Mouse (Mus musculus): ENCODE data around the gene Ankrd52. TPM values are rescaled to one million over a fixed set of nuclear protein-coding genes. Genes with fewer than 3 reads are reported as not detected.

Ankrd52 gene
- total and polyA plus RNA-seq, 2 experiments from 2014 or later, result 7.7 to 32.6 TPM

DNA sequence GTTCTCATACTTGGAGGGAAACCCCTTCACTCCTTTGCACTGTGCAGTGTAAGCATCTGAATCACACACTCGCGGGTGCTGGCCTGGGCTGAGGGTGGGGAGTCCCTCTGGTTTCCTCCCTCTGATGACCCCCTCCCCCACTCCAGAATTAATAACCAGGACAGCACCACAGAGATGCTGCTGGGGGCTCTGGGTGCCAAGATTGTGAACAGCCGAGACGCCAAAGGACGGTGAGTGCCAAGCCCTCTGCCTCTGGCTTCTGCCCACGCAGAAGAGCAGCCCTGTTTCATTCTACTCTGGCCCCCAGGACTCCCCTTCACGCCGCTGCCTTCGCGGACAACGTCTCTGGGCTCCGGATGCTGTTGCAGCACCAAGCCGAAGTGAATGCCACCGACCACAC, 12.0 kb downstream of the Ankrd52 start:
- H3K36me3 ChIP-seq (ENCODE audit: insufficient read depth), result peaks cover 98% of the 10 kb centered on the region
- no peaks in the 10 kb centered on the region for H3K4me1 ChIP-seq (ENCODE audit: insufficient read depth)
- 81% methylated on average over 14 of the region's 14 CpGs for WGBS
- ATAC-seq, result no peak
- DNase-seq, result no peak
- TF ChIP-seq CTCF (IDR thresholded peaks at IDR 0.05; ENCODE audit: low read depth), result no peak
- no peak overlapping the region for H3K27ac ChIP-seq (ENCODE audit: low read depth, low read length)
- no peaks in the 10 kb centered on the region for H3K27me3 ChIP-seq (ENCODE audit: insufficient read depth, low read length)
- no peak overlapping the region for H3K4me3 ChIP-seq (ENCODE audit: low read depth, low read length)
- H3K9me3 ChIP-seq (ENCODE audit: low read length), result no peaks in the 10 kb centered on the region
- no peak overlapping the region for H3K9ac ChIP-seq
- no peak overlapping the region for H3K4me2 ChIP-seq (ENCODE audit: low read depth)

DNA sequence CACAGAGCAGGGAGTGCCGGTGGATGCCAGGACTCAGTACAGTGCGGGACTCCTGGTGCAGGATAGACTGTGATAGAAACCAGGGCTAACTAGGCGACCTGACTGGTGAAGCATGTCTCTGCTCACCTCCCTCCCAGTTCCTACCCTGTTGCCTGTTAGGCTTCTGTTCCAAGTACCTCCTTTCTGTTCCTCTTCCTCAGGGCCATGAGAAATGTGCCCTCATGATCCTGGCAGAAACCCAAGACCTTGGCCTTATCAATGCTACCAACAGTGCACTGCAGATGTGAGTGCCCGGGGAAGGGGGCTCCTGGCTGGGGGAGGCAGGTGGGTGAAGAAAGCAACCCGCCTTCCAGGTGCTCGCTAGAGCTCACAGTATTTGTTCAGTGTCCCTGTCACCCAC, 12.7 kb downstream of the Ankrd52 start:
- H3K4me3 ChIP-seq (ENCODE audit: low read depth, low read length), result no peak overlapping the region
- DNase-seq (no peak), ATAC-seq (no peak)
- TF ChIP-seq CTCF (IDR thresholded peaks at IDR 0.05; ENCODE audit: low read depth), result no peak
- H3K4me1 ChIP-seq (ENCODE audit: insufficient read depth), result no peaks in the 10 kb centered on the region
- no peaks in the 10 kb centered on the region for H3K27me3 ChIP-seq (ENCODE audit: insufficient read depth, low read length)
- H3K9ac ChIP-seq, result no peak overlapping the region
- WGBS, result 84% methylated on average over 6 of the region's 6 CpGs
- no peak overlapping the region for H3K4me2 ChIP-seq (ENCODE audit: low read depth)
- H3K27ac ChIP-seq (ENCODE audit: low read depth, low read length), result no peak overlapping the region
- H3K36me3 ChIP-seq (ENCODE audit: insufficient read depth), result peaks cover 98% of the 10 kb centered on the region
- no peaks in the 10 kb centered on the region for H3K9me3 ChIP-seq (ENCODE audit: low read length)

DNA sequence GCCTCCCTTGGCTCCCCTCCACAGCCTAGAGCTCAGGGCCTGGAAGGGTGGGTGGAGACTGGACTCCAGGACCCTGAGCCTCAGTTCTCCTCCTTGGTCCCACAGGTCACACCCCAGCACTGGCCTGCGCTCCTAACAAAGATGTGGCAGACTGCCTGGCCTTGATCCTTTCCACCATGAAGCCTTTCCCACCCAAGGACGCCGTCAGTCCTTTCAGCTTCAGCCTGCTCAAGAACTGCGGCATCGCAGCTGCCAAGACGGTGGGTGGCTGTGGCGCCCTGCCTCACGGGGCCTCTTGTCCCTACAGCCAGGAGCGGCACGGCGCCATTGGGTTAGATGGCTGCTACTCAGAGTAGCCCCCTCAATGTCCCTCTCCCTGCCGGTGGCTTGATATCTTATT, 13.5 kb downstream of the Ankrd52 start:
- no peak overlapping the region for H3K9ac ChIP-seq
- no peak for TF ChIP-seq CTCF (IDR thresholded peaks at IDR 0.05; ENCODE audit: low read depth)
- no peak overlapping the region for H3K4me3 ChIP-seq (ENCODE audit: low read depth, low read length)
- WGBS, result 92% methylated on average over 12 of the region's 12 CpGs
- DNase-seq (no peak), ATAC-seq (no peak)
- no peaks in the 10 kb centered on the region for H3K9me3 ChIP-seq (ENCODE audit: low read length)
- peaks cover 91% of the 10 kb centered on the region for H3K36me3 ChIP-seq (ENCODE audit: insufficient read depth)
- no peaks in the 10 kb centered on the region for H3K27me3 ChIP-seq (ENCODE audit: insufficient read depth, low read length)
- no peak overlapping the region for H3K4me2 ChIP-seq (ENCODE audit: low read depth)
- H3K4me1 ChIP-seq (ENCODE audit: insufficient read depth), result no peaks in the 10 kb centered on the region
- H3K27ac ChIP-seq (ENCODE audit: low read depth, low read length), result no peak overlapping the region

DNA sequence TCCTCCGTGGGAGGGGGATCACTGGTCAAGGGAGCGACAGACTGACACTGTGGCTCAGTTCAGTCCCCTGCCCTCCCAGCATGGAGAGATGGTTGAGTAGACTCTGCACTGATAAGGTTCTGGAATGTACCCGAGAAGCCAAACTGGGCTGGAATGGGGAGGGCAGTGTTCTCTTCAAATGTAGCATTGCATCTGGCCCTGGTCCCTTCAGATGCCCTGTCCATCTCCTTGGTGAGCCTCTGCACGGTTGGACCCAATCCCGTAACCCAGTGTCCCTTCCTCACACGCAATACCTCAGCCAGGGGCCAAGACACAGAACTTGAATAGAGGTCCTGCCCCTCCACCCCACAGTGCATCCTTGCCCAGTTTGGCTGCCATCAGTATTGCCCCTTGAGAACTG, 14.9 kb downstream of the Ankrd52 start:
- Histone ChIP-seq H3K27me3 (ENCODE audit: insufficient read depth, low read length) (no peaks in the 10 kb centered on the region), H3K27ac (ENCODE audit: low read depth, low read length) (no peak overlapping the region), H3K4me3 (ENCODE audit: low read depth, low read length) (no peak overlapping the region), H3K9ac (no peak overlapping the region), H3K36me3 (ENCODE audit: insufficient read depth) (peaks cover 79% of the 10 kb centered on the region), H3K4me1 (ENCODE audit: insufficient read depth) (no peaks in the 10 kb centered on the region), H3K9me3 (ENCODE audit: low read length) (no peaks in the 10 kb centered on the region), H3K4me2 (ENCODE audit: low read depth) (no peak overlapping the region)
- WGBS, result 68% methylated on average over 6 of the region's 6 CpGs
- no peak for ATAC-seq
- DNase-seq, result no peak
- TF ChIP-seq CTCF (IDR thresholded peaks at IDR 0.05; ENCODE audit: low read depth), result no peak

DNA sequence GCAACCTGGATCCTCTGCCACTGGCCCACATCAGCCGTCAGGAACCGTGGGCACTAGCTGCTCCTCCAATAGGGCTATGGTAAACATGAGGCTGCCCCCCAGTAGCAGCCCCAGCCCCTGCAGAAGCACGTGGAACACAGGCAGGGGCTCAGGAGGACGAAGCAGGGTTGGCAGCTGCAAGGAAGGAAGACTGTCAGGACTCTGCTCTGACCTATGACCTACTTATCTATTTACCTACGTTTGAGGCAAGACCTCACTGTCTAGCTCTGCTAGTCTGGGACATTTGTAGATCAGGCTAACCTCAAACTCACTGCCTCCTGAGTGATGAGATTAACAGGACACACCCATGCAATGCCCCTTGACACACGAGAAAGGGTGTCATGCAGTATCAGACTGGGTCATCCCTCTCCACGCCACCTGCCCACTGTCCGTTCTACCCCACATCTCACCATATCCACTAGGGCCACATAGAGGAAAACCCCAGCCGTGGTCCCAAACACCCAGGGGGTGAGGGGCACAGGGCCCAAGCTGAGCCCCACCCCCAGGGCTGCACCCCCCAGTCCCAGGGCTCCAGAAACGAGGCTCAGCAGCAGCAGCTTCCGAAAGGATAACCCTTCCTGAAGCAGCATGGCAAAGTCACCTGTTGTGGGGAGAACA, 19.2 kb downstream of the Ankrd52 start:
- no peak overlapping the region for H3K27ac ChIP-seq (ENCODE audit: low read depth, low read length)
- no peak for DNase-seq
- H3K9ac ChIP-seq, result no peak overlapping the region
- no peaks in the 10 kb centered on the region for H3K4me1 ChIP-seq (ENCODE audit: insufficient read depth)
- WGBS, result 64% methylated on average over 11 of the region's 11 CpGs
- no peak for ATAC-seq
- H3K36me3 ChIP-seq (ENCODE audit: insufficient read depth), result peaks cover 40% of the 10 kb centered on the region
- TF ChIP-seq CTCF (IDR thresholded peaks at IDR 0.05; ENCODE audit: low read depth), result no peak
- no peaks in the 10 kb centered on the region for H3K27me3 ChIP-seq (ENCODE audit: insufficient read depth, low read length)
- no peak overlapping the region for H3K4me2 ChIP-seq (ENCODE audit: low read depth)
- no peaks in the 10 kb centered on the region for H3K9me3 ChIP-seq (ENCODE audit: low read length)
- no peak overlapping the region for H3K4me3 ChIP-seq (ENCODE audit: low read depth, low read length)

DNA sequence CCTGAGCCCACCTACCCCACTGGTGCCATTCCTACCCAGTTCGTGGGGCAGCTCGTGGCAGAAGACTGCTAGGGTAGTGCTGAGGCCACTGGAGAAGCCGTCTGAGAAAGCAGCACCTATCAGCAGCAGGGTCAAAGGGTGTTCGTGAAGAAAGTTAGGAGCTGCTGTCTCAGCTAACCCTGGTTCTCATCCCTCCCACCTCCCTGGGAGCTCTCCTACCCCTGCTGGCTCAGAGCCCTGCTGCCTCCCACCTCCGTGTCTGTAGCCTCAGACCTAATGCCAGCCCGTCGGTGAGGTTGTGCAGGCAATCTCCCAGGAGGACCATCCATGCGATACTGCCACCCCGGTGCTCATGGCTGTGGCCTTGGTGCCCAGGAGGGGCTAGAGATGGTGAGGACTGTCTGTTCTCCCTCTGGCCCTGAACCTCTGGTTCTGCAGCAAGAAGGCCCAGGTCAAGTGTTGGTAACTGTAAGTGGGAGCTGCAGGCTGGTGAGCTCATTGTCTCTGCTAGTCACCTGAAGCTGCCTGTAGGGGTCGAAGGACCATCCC, 19.9 kb downstream of the Ankrd52 start:
- WGBS, result 65% methylated on average over 10 of the region's 10 CpGs
- DNase-seq (no peak), ATAC-seq (no peak)
- no peaks in the 10 kb centered on the region for H3K4me1 ChIP-seq (ENCODE audit: insufficient read depth)
- no peak overlapping the region for H3K4me2 ChIP-seq (ENCODE audit: low read depth)
- H3K9ac ChIP-seq, result no peak overlapping the region
- H3K36me3 ChIP-seq (ENCODE audit: insufficient read depth), result peaks cover 33% of the 10 kb centered on the region
- H3K27me3 ChIP-seq (ENCODE audit: insufficient read depth, low read length), result no peaks in the 10 kb centered on the region
- no peak for TF ChIP-seq CTCF (IDR thresholded peaks at IDR 0.05; ENCODE audit: low read depth)
- no peaks in the 10 kb centered on the region for H3K9me3 ChIP-seq (ENCODE audit: low read length)
- H3K27ac ChIP-seq (ENCODE audit: low read depth, low read length), result no peak overlapping the region
- H3K4me3 ChIP-seq (ENCODE audit: low read depth, low read length), result no peak overlapping the region

DNA sequence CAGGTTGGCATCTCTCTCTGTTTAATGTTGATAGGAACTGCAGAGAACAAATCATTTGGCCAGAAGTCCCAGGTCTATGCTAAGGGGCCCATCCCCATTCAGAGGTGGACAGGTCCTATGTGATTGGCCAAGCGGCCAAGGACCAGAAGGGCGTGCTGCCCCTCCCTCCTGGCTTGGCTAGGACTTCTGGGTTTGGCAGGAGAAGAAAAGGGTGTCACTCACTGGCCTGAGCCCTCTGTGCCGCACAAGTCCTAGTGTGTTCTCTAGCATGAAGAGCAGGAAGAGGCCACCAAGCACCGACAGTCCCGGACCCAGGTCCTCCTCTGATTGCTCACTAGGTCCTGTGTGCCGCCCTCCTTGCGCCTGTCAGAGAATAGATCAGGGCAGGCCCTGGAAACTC, 20.6 kb downstream of the Ankrd52 start:
- no peaks in the 10 kb centered on the region for H3K27me3 ChIP-seq (ENCODE audit: insufficient read depth, low read length)
- peaks cover 27% of the 10 kb centered on the region for H3K36me3 ChIP-seq (ENCODE audit: insufficient read depth)
- no peaks in the 10 kb centered on the region for H3K9me3 ChIP-seq (ENCODE audit: low read length)
- DNase-seq, result no peak
- no peak overlapping the region for H3K27ac ChIP-seq (ENCODE audit: low read depth, low read length)
- no peak for TF ChIP-seq CTCF (IDR thresholded peaks at IDR 0.05; ENCODE audit: low read depth)
- H3K9ac ChIP-seq, result no peak overlapping the region
- no peak overlapping the region for H3K4me3 ChIP-seq (ENCODE audit: low read depth, low read length)
- no peaks in the 10 kb centered on the region for H3K4me1 ChIP-seq (ENCODE audit: insufficient read depth)
- 49% methylated on average over 7 of the region's 7 CpGs for WGBS
- peak; percentile 51; the same call in 1 of the 2 replicates for ATAC-seq
- no peak overlapping the region for H3K4me2 ChIP-seq (ENCODE audit: low read depth)

Measured in forebrain, postnatal 0 days (tissue).